Mouse (Mus musculus): Measurements from ENCODE around the gene Hpgd. TPM values are rescaled to one million over a fixed set of nuclear protein-coding genes. Genes with fewer than 3 reads are reported as not detected.

Hpgd gene
- total RNA-seq, 2 experiments from 2014 or later, result 3.2 to 3.4 TPM

GRCm38 (mm10) chr8:56323276-56323675, 28.9 kb downstream of the Hpgd start:
- no peak for DNase-seq (ENCODE audit: low spot score in 2 of 2)

- DNase-seq (ENCODE audit: low spot score in 2 of 2), result no peak
Observed at GRCm38 (mm10) chr8:56327709-56328108, 33.3 kb downstream of the Hpgd start.

- no peak for DNase-seq (ENCODE audit: low spot score in 2 of 2)
Observed at GRCm38 (mm10) chr8:56328130-56328542, 33.8 kb downstream of the Hpgd start.

- DNase-seq (ENCODE audit: low spot score in 2 of 2), result no peak
Observed at GRCm38 (mm10) chr8:56335390-56336000, 41.1 kb downstream of the Hpgd start.

- no peak for DNase-seq (ENCODE audit: low spot score in 2 of 2)
Observed at GRCm38 (mm10) chr8:56336771-56337170, 42.4 kb downstream of the Hpgd start.

- no peak for DNase-seq (ENCODE audit: low spot score in 2 of 2)
Observed at GRCm38 (mm10) chr8:56343505-56343904, 49.1 kb downstream of the Hpgd start.

- no peak for DNase-seq (ENCODE audit: low spot score in 2 of 2)
Observed at GRCm38 (mm10) chr8:56343940-56344339, 49.6 kb downstream of the Hpgd start.

- no peak for DNase-seq (ENCODE audit: low spot score in 2 of 2)
Observed at GRCm38 (mm10) chr8:56344359-56344758, 50.0 kb downstream of the Hpgd start.

GRCm38 (mm10) chr8:56345641-56346420, 51.4 kb downstream of the Hpgd start:
- DNase-seq (ENCODE audit: low spot score in 2 of 2), result no peak

- DNase-seq (ENCODE audit: low spot score in 2 of 2), result no peak
Observed at GRCm38 (mm10) chr8:56363180-56363579, 68.8 kb downstream of the Hpgd start.
